Mouse (Mus musculus) cortical plate, adult 2 months (tissue): ENCODE measurements around the gene Cx3cl1.

Experiments used
- CTCF ChIP-seq: fragments of 200-500 bp; IDR thresholded peaks from 2 replicates; pipeline ENCODE4 v1.5.1; 2011; ENCODE audit warnings: mild to moderate bottlenecking, control low read depth, low read length; ENCODE audit not compliant: insufficient read depth; ENCODE audit errors: extremely low read depth
- POLR2A ChIP-seq: fragments of 200-500 bp; IDR thresholded peaks from 2 replicates; pipeline ENCODE4 v1.6.1; 2011; ENCODE audit warnings: mild to moderate bottlenecking, low read length, control low read depth; ENCODE audit not compliant: insufficient read depth; ENCODE audit errors: extremely low read depth

- no peak for TF ChIP-seq POLR2A
- no peak for TF ChIP-seq CTCF
These were observed 2.8 kb downstream of the Cx3cl1 start for GRCm38 (mm10) chr8:94774601-94775000.
